In genomic region chr2:181457831-181458230, GRCm38 (mm10) we compare ENCODE assay signal across 8 mouse cellular contexts. TPM values are rescaled to one million over a fixed set of nuclear protein-coding genes. Genes with fewer than 3 reads are reported as not detected.
DNase-seq lines count a peak whose midpoint lies in the region; ATAC-seq and TF ChIP-seq lines count a peak whose summit lies in the region.

No protein-coding gene starts in this region.

- peaks cover 78% of the 10 kb centered on the region for H3K27me3 ChIP-seq in erythroblast, embryonic 14.5 days (ENCODE audit: control insufficient read depth)
- H3K27me3 ChIP-seq in E14TG2a.4 (ENCODE audit: insufficient read depth, low read length) = peaks cover 63% of the 10 kb centered on the region
- peaks cover 3% of the 10 kb centered on the region for H3K27me3 ChIP-seq in midbrain, embryonic 16.5 days (ENCODE audit: control insufficient read depth, insufficient read depth, low read depth, low read length)

- H3K4me3 ChIP-seq in erythroblast, embryonic 14.5 days (replicated peaks) = peak overlapping the region; percentile 90
- peak overlapping the region; percentile 99 for H3K4me3 ChIP-seq in E14TG2a.4 (replicated peaks; ENCODE audit: low read length)
- peak overlapping the region; percentile 54 for H3K4me3 ChIP-seq in embryonic fibroblast, embryonic 13.5 days (ENCODE audit: insufficient read depth, low read length)
- H3K4me3 ChIP-seq in midbrain, embryonic 16.5 days (ENCODE audit: low read depth, low read length) = peak overlapping the region; percentile 97

- peak overlapping the region; percentile 94 for H3K4me2 ChIP-seq in midbrain, embryonic 16.5 days (ENCODE audit: low read length)

- H3K4me1 ChIP-seq in erythroblast, embryonic 14.5 days (ENCODE audit: control insufficient read depth) = peaks cover 65% of the 10 kb centered on the region
- H3K4me1 ChIP-seq in E14TG2a.4 (replicated peaks; ENCODE audit: low read depth, low read length) = peaks cover 27% of the 10 kb centered on the region
- H3K4me1 ChIP-seq in embryonic fibroblast, embryonic 13.5 days (ENCODE audit: control insufficient read depth, insufficient read depth, low read length) = no peaks in the 10 kb centered on the region
- peaks cover 15% of the 10 kb centered on the region for H3K4me1 ChIP-seq in midbrain, embryonic 16.5 days (ENCODE audit: control insufficient read depth, insufficient read depth, low read length)

- no peak overlapping the region for H3K27ac ChIP-seq in embryonic fibroblast, embryonic 13.5 days (ENCODE audit: insufficient read depth, low read length)
- H3K27ac ChIP-seq in midbrain, embryonic 16.5 days (ENCODE audit: low read length) = no peak overlapping the region

- peaks cover 6% of the 10 kb centered on the region for H3K9me3 ChIP-seq in erythroblast, embryonic 14.5 days (ENCODE audit: control insufficient read depth, low read length)
- H3K9me3 ChIP-seq in E14TG2a.4 (ENCODE audit: low read length) = peaks cover 4% of the 10 kb centered on the region; the same call in 1 of the 2 replicates
- H3K9me3 ChIP-seq in midbrain, embryonic 16.5 days (replicated peaks; ENCODE audit: control insufficient read depth, low read length, poor library complexity, severe bottlenecking) = no peaks in the 10 kb centered on the region

- WGBS in midbrain, embryonic 16.5 days = 4% methylated on average over 15 of the region's 15 CpGs

- H3K9ac ChIP-seq in midbrain, embryonic 16.5 days (ENCODE audit: low read depth, low read length) = peak overlapping the region; percentile 99; the same call in 1 of the 2 replicates

- ATAC-seq in erythroblast, adult 5-6 weeks (replicated peaks; ENCODE audit: low FRiP score, poor library complexity, severe bottlenecking) = no peak
- ATAC-seq in midbrain, embryonic 16.5 days = no peak

- DNase-seq in kidney, postnatal 10 days = peak; percentile 50
- DNase-seq in thymus, postnatal 36 days = no peak
- no peak for DNase-seq in thymus, postnatal 0 days (ENCODE audit: low spot score)

- TF ChIP-seq CTCF in E14TG2a.4 (conservative IDR thresholded peaks at IDR 0.05; ENCODE audit: low read length) = no peak
- no peak for TF ChIP-seq CTCF in embryonic fibroblast, embryonic 13.5 days (IDR thresholded peaks at IDR 0.05; ENCODE audit: borderline replicate concordance, insufficient read depth, low read length)

- TF ChIP-seq POLR2A in embryonic fibroblast, embryonic 13.5 days (IDR thresholded peaks at IDR 0.05; ENCODE audit: low read depth, low read length) = no peak

- H3K36me3 ChIP-seq in erythroblast, embryonic 14.5 days (ENCODE audit: control insufficient read depth) = peaks cover 10% of the 10 kb centered on the region
- H3K36me3 ChIP-seq in E14TG2a.4 (ENCODE audit: insufficient read depth, low read length) = no peaks in the 10 kb centered on the region
- no peaks in the 10 kb centered on the region for H3K36me3 ChIP-seq in midbrain, embryonic 16.5 days (ENCODE audit: control insufficient read depth, insufficient read depth, low read length)

RNA-seq across cellular contexts. Expression of gene Zbtb46, which starts 1.4 kb away (rescaled TPM):
- polyA plus RNA-seq in erythroblast, embryonic 14.5 days (2012) = 0.23 and 0.26 TPM in 2 replicates
- total RNA-seq in erythroblast, adult 5-6 weeks (2015; ENCODE audit: low replicate concordance) = 1.9 and 2.9 TPM in 2 replicates
- total RNA-seq in erythroblast, adult 5-6 weeks (2017; ENCODE audit: low replicate concordance) = 5.4 and 6.2 TPM in 2 replicates
- 2.6 and 3.3 TPM in 2 replicates for polyA plus RNA-seq in embryonic fibroblast, embryonic 13.5 days (2011; ENCODE audit: insufficient read length, low read depth, missing spikeins)
- 21.6 and 26.2 TPM in 2 replicates for polyA plus RNA-seq in midbrain, embryonic 16.5 days (2015; fragmentation: Nextera tagmentation; extraction: Ambion mirVana)
- polyA plus RNA-seq in thymus, postnatal 0 days (2015; fragmentation: Nextera tagmentation; extraction: Ambion mirVana) = 2.4 and 2.8 TPM in 2 replicates

RNA-seq across cellular contexts. Expression of gene Abhd16b, which starts 35.2 kb away (rescaled TPM):
- polyA plus RNA-seq in erythroblast, embryonic 14.5 days (2012) = not detected in 2 replicates
- total RNA-seq in erythroblast, adult 5-6 weeks (2015; ENCODE audit: low replicate concordance) = not detected in 2 replicates
- total RNA-seq in erythroblast, adult 5-6 weeks (2017; ENCODE audit: low replicate concordance) = not detected in 2 replicates
- polyA plus RNA-seq in embryonic fibroblast, embryonic 13.5 days (2011; ENCODE audit: insufficient read length, low read depth, missing spikeins) = not detected in 2 replicates
- polyA plus RNA-seq in midbrain, embryonic 16.5 days (2015; fragmentation: Nextera tagmentation; extraction: Ambion mirVana) = not detected in 2 replicates
- 0.14 TPM in 1 of 2 replicates, not detected in the other for polyA plus RNA-seq in thymus, postnatal 0 days (2015; fragmentation: Nextera tagmentation; extraction: Ambion mirVana)

RNA-seq across cellular contexts. Expression of gene Tpd52l2, which starts 39.1 kb away (rescaled TPM):
- polyA plus RNA-seq in erythroblast, embryonic 14.5 days (2012) = 4.5 and 5.4 TPM in 2 replicates
- 21.3 and 27.5 TPM in 2 replicates for total RNA-seq in erythroblast, adult 5-6 weeks (2015; ENCODE audit: low replicate concordance)
- 25.3 and 41.0 TPM in 2 replicates for total RNA-seq in erythroblast, adult 5-6 weeks (2017; ENCODE audit: low replicate concordance)
- 96.5 and 103 TPM in 2 replicates for polyA plus RNA-seq in embryonic fibroblast, embryonic 13.5 days (2011; ENCODE audit: insufficient read length, low read depth, missing spikeins)
- 105 and 109 TPM in 2 replicates for polyA plus RNA-seq in midbrain, embryonic 16.5 days (2015; fragmentation: Nextera tagmentation; extraction: Ambion mirVana)
- polyA plus RNA-seq in thymus, postnatal 0 days (2015; fragmentation: Nextera tagmentation; extraction: Ambion mirVana) = 118 and 124 TPM in 2 replicates

Comparison
In these comparisons a context has a peak if more than half of its experiments do, and no peak if none do; other contexts are left out.
1. RNA of gene Tpd52l2, which starts 39.1 kb away (polyA plus RNA-seq): 118 to 124 TPM in thymus, postnatal 0 days, 105 to 109 TPM in midbrain, embryonic 16.5 days and 96.5 to 103 TPM in embryonic fibroblast, embryonic 13.5 days; 4.5 to 5.4 TPM in erythroblast, embryonic 14.5 days; every median in the first group is over 10 times any median in the second.
2. Peak in every context shown above with its lines, with median percentiles within 50 percentile points of each other: H3K4me3 ChIP-seq.